Mouse (Mus musculus) G1E (cell line): ENCODE results near the gene Rps6ka5.

Source experiments
- CTCF ChIP-seq: IDR thresholded peaks from 2 replicates; pipeline ENCODE4 v1.5.1; 2012; ENCODE audit warnings: low read depth, low read length, inconsistent platforms, mixed read lengths
- GATA1 ChIP-seq: IDR thresholded peaks from 2 replicates; pipeline ENCODE4 v1.6.1; 2012; ENCODE audit warnings: borderline replicate concordance, low read length, inconsistent platforms, mixed read lengths
- GATA2 ChIP-seq: IDR thresholded peaks from 2 replicates; pipeline ENCODE4 v1.6.1; 2012; ENCODE audit warnings: low read depth, low read length, inconsistent platforms, borderline replicate concordance
- POLR2AphosphoS5 ChIP-seq: IDR thresholded peaks from 2 replicates; pipeline ENCODE4 v1.6.1; 2012; ENCODE audit warnings: low read depth, low read length, inconsistent platforms; ENCODE audit not compliant: insufficient replicate concordance
- TAL1 ChIP-seq: conservative IDR thresholded peaks from 2 replicates; pipeline ENCODE4 v1.6.1; 2012; ENCODE audit warnings: low read depth, low read length, inconsistent platforms, mixed read lengths

DNA sequence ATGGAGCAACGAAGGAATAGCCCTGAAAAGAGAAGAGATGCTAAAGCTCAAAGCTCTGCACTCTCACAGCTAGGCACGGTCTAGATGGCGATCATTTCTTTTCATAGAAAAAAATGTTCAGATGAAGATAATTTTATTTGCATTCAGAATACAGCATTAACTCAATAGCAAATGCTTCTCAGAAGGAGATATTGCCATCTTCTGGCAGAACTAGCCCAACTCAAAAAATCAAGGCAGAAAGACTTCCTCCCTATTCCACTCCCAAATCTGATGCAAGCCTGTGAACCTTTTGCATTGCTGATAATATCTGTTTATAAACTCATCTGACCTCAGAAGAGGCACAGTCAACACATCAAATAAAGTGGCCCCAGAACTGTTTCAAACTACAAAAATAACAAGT is 151.0 kb downstream of the Rps6ka5 start:
- no peak for TF ChIP-seq CTCF
- no peak for TF ChIP-seq TAL1
- no peak for TF ChIP-seq GATA2
- no peak for TF ChIP-seq GATA1
- TF ChIP-seq POLR2AphosphoS5: no peak
